Mouse (Mus musculus): ENCODE results near the gene Gipr.

- TF ChIP-seq CTCF (IDR thresholded peaks at IDR 0.05) (no peak), EP300 (IDR thresholded peaks at IDR 0.05) (no peak)
Observed at GRCm38 (mm10) chr7:19107436-19107835, 58.5 kb downstream of the Gipr start.

Data from lung, postnatal 0 days (tissue).